Mouse (Mus musculus): ENCODE results near the gene Mef2c. TPM values are rescaled to one million over a fixed set of nuclear protein-coding genes. Genes with fewer than 3 reads are reported as not detected.

Mef2c gene
- polyA plus RNA-seq, 1 experiment, result 19.4 TPM

DNA sequence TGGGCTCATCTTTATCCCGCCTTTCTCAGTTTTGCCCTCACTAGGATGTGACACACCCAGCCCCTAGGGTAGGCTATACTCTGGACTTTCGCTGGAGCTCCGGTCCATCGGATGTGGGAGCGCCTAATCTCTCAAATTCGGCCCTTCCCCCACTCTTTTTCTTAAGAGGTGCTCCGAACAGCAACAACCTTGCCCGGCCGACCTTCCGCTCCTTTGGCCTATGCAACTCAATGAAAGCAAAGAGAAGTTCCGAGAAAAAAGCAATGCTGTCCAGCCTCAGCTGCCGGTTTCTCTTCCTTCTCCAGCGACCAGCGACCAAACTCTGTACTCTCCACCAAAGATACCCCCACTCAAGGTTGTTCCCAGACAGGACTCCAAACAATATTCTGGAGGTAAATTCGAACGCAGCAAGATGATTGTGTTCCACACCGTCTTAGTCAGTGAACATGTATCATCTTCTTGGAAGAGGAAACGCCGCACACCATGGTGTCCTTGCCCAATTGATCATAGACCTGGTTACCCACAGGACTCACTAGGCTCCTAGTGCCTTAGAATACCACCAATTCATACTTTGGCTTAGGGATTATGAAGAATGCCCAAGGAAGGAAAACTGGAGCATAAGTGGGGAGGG lies 209.9 kb downstream of the Mef2c start:
- DNase-seq (ENCODE audit: low read depth), result peak; percentile 75

DNA sequence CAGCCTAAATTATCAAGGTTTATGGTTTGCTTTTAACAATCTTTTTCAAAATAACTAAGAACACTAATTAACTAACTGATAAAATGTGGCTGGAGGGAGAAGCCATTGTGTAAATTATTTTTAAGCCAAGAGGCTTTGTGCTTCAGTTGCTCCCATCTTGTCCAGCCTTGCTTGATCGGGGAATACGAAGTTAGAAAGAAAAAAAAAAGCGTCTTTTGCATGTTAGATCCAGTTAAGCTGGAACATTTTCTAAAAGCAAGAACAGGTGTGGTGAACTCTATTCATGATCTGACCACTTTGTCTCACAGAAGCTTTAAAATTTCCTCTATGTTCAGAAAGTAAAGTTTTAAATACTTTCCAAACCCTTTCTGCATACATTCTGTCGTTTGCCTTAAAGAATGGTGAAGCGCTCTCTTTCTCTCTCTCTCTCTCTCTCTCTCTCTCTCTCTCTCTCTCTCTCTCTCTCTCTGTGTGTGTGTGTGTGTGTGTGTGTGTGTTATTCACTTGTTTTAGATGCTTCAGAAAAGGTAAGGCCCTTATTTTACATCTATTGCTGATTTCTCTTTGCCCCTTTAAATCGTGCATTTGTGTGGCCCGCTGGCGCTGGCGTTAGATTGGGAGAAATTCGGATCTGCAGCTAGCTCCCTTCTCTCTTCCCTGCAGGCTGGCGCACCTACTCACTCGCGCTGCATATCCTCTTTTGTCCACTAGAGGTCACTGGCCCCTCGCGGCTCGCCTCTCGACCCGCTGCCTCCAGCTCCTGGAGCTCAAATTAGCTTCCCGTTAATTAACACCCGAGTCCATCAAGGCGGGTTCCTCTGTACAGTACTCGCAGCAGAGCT lies 210.9 kb downstream of the Mef2c start:
- TF ChIP-seq POLR2A (IDR thresholded peaks at IDR 0.05; ENCODE audit: borderline replicate concordance, extremely low read depth, insufficient read depth, insufficient read length, poor library complexity, severe bottlenecking) (no peak), CTCF (IDR thresholded peaks at IDR 0.05; ENCODE audit: borderline replicate concordance, extremely low read depth, insufficient read depth, insufficient read length) (peak; percentile 99)
- peak; percentile 98 for DNase-seq (ENCODE audit: low read depth)

More for the DNA sequence above, 209.9 kb downstream of the Mef2c start:
- TF ChIP-seq POLR2A (IDR thresholded peaks at IDR 0.05; ENCODE audit: borderline replicate concordance, extremely low read depth, insufficient read depth, insufficient read length, poor library complexity, severe bottlenecking) (no peak), CTCF (IDR thresholded peaks at IDR 0.05; ENCODE audit: borderline replicate concordance, extremely low read depth, insufficient read depth, insufficient read length) (no peak)

DNA sequence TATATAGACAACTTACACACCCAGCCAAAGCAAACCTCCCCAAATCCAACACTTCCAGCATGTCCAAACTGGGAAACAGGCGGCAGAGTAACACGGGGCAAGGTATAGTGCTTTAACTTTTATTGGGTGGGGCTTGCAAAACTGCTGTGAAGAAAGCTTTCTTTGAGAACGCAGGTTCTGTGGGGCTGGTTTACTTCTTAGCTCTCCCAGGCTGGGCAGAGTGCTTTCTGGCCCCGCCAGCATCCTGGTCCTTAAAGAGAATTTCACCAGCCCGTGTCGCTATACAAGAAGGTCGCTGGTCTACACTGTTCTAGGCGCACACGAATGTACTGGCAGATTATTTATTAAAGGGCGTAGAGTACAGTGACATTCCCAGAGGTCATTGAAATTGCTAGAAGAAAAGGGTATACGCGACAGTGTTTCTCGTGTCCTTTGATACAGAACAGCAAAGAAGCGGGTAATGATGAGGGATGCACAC lies 211.5 kb downstream of the Mef2c start:
- no peak for DNase-seq (ENCODE audit: low read depth)
- TF ChIP-seq POLR2A (IDR thresholded peaks at IDR 0.05; ENCODE audit: borderline replicate concordance, extremely low read depth, insufficient read depth, insufficient read length, poor library complexity, severe bottlenecking) (peak; percentile 37; the same call in 1 of the 2 replicates), CTCF (IDR thresholded peaks at IDR 0.05; ENCODE audit: borderline replicate concordance, extremely low read depth, insufficient read depth, insufficient read length) (no peak)

DNA sequence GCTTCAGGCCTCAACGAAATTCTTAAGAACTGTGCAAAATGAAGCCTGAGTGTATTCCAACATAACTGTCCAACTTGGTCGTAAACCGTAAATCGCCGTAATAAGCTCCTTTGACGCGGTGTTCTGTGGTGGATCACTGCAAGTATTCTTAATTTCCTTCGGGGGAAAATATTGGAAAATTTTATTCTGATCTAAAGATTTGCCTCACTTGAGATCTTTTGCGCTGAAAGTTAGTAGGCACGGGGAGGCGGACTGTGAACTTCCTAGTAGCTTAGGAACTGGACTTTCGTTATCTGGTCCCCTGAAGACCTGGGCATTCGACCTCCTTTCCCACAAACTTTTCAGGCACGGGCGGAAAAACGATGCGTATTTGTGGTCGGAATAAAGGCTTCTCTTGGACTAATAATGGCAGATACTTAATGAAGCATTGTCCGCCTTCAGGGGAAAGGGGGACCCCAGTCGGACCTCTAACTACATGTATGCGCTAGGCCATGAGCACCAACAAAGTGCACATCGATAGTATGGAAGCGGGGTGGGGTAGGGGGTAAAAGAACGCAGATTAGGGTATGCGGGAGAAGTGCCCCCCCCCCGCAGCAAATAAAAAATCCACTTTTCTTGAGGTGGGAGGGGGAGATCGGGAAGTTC lies 212.3 kb downstream of the Mef2c start:
- peak; percentile 62 for DNase-seq (ENCODE audit: low read depth)
- TF ChIP-seq CTCF (IDR thresholded peaks at IDR 0.05; ENCODE audit: borderline replicate concordance, extremely low read depth, insufficient read depth, insufficient read length), result no peak
- TF ChIP-seq POLR2A (IDR thresholded peaks at IDR 0.05; ENCODE audit: borderline replicate concordance, extremely low read depth, insufficient read depth, insufficient read length, poor library complexity, severe bottlenecking), result no peak
